Mouse (Mus musculus) retina, embryonic 14.5 days (tissue): Measurements from ENCODE around the gene Olfr1493-ps1.

Experiments used
- DNase-seq: peaks from one replicate; pipeline ENCODE4 v3.0.0-alpha.2; 2015; ENCODE audit warnings: low spot score

Gene Olfr1493-ps1

DNA sequence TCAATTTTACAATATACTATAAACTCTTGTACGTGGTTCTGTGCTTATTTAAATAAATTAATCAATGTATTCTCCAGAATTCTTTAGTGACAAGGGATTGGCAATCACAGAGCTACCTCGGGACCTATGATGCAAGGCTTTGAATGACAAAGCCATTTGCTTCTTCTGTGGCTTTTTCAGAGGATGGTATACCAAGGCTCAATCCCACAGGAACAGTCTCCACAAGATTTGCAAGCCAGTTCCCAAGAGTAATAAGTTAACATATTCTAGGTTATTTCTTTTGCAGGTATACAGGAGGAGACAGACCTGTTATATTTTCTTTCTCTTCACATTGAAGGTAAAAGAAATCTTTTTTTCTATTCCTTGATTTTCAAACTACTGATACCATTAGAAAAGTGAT lies at the start of gene Olfr1493-ps1:
Gene Olfr1493-ps1 (plus strand): TSS at position 301 of the 400 bp plus-strand sequence.
- DNase-seq: no peak

DNA sequence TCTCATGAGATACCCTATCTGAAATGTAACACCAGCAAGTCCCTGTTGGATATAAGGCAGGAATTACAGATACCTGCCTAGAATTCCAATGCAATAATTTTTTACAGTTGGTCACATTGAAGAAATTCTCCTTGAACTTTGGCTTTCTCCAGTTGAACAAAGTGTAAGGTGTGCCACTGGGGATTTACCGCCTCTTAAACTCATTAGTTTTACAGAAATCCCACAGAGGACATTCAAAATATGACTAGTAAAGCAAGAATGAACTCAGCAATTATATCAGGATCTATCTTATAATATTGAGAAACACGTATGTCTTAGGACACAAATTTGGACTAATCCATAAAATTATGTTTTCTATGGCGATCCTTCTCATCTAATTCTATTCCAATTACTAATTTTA lies 26.1 kb upstream of the Olfr1493-ps1 start, which contains the start of gene Olfr1491:
Gene Olfr1491 (plus strand): TSS at position 301 of the 400 bp plus-strand sequence.
- DNase-seq: no peak

DNA sequence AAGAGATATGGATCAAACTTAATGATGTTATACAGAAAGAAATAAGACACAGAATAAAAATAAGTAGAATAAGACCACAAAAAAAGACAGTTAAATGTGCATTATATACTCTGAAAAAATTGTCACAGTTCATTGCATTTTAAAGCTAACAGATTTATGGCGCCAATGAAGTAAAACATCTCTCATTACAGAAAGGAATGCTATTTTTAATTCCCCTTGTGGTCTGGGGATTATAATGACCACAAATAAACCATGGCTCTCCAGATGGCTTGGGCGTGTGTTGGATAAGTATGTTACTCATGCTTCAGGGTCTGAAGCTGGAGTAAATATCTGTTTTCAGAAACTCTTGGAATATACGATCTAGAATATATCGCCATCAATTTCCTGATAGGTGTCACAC lies 16.4 kb downstream of the Olfr1493-ps1 start, which contains the start of gene Olfr1494:
Gene Olfr1494 (plus strand): TSS at position 301 of the 400 bp plus-strand sequence.
- DNase-seq: no peak

DNA sequence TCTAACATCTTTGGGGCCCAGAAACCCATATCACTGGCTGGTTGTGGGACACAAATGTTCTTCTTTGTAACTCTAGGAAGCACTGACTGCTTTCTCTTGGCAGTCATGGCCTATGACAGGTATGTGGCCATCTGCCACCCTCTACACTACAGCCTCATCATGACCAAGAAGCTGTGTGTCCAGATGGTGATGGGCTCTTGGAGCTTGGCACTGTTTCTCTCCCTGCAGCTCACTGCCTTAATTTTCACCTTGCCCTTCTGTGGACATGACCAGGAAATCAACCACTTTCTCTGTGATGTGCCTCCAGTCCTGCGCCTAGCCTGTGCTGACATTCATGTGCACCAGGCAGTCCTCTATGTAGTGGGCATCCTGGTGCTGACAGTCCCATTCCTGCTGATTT lies 26.3 kb downstream of the Olfr1493-ps1 start:
- DNase-seq: no peak

DNA sequence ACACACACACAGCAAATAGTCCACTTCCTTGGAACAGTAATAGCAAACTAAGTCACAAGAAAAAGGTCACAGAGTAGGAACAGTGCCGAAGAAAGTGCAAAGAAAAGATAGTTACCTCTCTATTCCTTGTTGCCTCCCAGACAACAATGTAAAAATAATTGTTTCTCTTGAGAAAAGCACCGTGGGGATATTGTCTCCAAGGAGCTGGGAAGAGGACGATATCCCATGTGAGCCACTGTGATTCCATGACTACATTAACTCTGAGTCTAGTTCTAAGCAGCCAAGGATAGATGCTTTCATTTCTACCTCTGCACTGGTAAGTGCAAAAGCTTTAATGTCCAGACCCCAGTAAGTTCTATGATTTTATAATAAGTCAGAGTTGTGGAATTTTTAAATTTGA lies 41.2 kb downstream of the Olfr1493-ps1 start, which contains the start of gene Olfr1495:
Gene Olfr1495 (plus strand): TSS at position 301 of the 400 bp plus-strand sequence.
- no peak for DNase-seq

DNA sequence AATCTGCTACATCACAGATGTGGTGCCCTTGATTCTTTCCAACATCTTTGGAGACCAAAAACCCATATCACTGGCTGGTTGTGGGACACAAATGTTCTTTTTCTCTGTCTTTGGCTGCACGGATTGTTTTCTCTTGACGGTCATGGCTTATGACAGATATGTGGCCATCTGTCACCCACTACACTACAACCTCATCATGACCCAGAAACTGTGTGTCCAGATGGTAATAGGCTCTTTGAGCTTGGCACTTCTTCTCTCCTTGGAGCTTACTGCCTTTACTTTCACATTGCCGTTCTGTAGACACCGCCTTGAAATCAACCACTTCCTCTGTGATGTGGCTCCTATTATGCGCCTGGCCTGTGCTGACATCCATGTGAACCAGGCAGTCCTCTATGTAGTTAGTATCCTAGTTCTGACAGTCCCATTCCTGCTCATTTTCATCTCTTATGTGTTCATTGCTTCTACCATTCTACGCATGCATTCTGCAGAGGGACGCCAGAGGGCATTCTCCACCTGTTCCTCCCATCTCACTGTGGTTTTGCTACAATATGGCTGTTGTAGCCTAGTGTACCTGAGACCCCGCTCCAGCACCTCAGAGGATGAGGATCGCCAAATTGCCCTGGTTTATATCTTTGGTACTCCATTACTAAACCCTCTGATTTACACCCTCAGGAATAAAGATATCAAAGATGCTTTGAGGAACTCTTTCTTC lies 45.6 kb downstream of the Olfr1493-ps1 start:
- DNase-seq: peak; percentile 3

DNA sequence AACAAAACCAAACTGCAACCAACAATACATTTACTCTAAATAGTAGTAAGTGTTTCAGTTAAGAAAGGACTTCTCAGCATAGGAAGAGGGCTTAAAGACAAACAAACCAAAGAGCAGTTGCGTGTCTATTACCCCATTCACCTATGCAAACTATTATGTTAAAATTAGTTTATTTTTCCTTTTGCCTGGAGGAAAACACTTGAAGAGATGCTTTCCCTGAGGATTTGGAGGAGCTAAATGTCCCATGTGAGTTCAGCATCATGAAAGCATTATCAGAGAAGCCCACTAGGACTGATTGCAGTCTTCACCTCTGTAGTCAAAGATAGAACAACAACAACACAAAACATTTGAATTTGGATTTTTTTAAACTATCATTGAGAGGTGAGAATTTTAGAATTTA lies 54.5 kb downstream of the Olfr1493-ps1 start, which contains the start of gene Olfr1496:
Gene Olfr1496 (plus strand): TSS at position 301 of the 400 bp plus-strand sequence.
- DNase-seq: no peak
